Mouse (Mus musculus) bone marrow macrophage, adult 2 months (primary cell): ENCODE data around the gene Olfr730.

ENCODE experiments used
- CTCF ChIP-seq: IDR thresholded peaks from 2 replicates; pipeline ENCODE4 v1.5.1; 2012; ENCODE audit warnings: low read depth, mild to moderate bottlenecking, low read length, moderate library complexity
- POLR2A ChIP-seq: IDR thresholded peaks from 2 replicates; pipeline ENCODE4 v1.6.1; 2012; ENCODE audit warnings: mild to moderate bottlenecking, low read depth, low read length, borderline replicate concordance

- TF ChIP-seq CTCF (no peak), POLR2A (no peak)
Observed at GRCm38 (mm10) chr14:50188098-50188497, at the start of gene Olfr730.
